In the genomic region with DNA sequence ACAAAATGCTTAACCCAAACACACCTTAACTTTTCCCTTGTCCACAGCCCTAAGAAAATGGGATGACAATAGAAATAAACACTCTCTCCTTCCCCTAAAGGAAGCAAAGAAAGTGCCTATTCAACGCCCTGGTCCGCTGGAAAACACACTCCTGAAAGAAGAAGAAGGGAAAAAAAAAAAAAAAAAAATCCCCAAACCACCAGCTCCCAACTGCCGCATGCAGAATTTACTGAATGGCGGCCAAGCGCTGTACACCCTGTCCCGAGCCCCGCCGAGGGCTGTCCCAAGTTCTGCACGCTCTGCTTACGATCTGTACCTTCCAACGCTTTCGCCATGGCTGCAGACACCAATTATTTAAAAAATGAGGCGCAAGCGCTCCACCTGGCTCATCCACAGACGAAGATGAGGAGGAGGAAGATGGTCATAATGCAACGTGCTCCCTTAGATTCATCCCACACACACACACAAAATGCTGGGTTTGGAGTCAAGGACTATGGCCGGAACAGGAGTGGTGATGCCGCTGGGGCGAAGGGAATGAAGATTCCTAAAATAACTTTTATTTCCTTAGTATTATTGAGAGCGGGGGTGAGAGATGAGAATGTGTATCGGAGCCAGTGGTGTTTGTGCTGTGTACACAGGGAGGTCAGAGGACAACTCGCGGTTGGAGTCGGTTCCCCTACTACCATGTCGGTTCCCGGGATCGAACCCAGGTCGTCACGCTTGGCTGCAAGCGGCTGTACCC, we compare ENCODE assay signal across 7 mouse cellular contexts. TPM values are rescaled to one million over a fixed set of nuclear protein-coding genes. Genes with fewer than 3 reads are reported as not detected.
DNase-seq lines count a peak whose midpoint lies in the region; ATAC-seq and TF ChIP-seq lines count a peak whose summit lies in the region.

No protein-coding gene starts in this region.

- H3K27me3 ChIP-seq in E14TG2a.4 (ENCODE audit: insufficient read depth, low read length), result no peaks in the 10 kb centered on the region
- H3K27me3 ChIP-seq in embryonic facial prominence, embryonic 15.5 days, result no peaks in the 10 kb centered on the region

- H3K4me1 ChIP-seq in E14TG2a.4 (replicated peaks; ENCODE audit: low read depth, low read length), result peaks cover 78% of the 10 kb centered on the region
- peaks cover 11% of the 10 kb centered on the region for H3K4me1 ChIP-seq in embryonic facial prominence, embryonic 15.5 days

- H3K27ac ChIP-seq in embryonic facial prominence, embryonic 15.5 days (replicated peaks), result peak overlapping the region; percentile 82

- H3K4me3 ChIP-seq in E14TG2a.4 (replicated peaks; ENCODE audit: low read length), result peak overlapping the region; percentile 94
- H3K4me3 ChIP-seq in embryonic facial prominence, embryonic 15.5 days (replicated peaks), result peak overlapping the region; percentile 90

- H3K36me3 ChIP-seq in E14TG2a.4 (ENCODE audit: insufficient read depth, low read length), result peaks cover 17% of the 10 kb centered on the region
- no peaks in the 10 kb centered on the region for H3K36me3 ChIP-seq in embryonic facial prominence, embryonic 15.5 days

- intact Hi-C loops in heart, postnatal 14 days (cut with DNase I), result loop anchor here (2.0 kb wide), 1 partner anchor 38 kb away; no protein-coding TSS in a partner anchor

- WGBS in embryonic facial prominence, embryonic 15.5 days, result 4% methylated on average over 30 of the region's 30 CpGs

- TF ChIP-seq CTCF in E14TG2a.4 (conservative IDR thresholded peaks at IDR 0.05; ENCODE audit: low read length), result no peak

- peak overlapping the region; percentile 77 for H3K4me2 ChIP-seq in embryonic facial prominence, embryonic 15.5 days (replicated peaks)

- peak overlapping the region; percentile 66 for H3K9ac ChIP-seq in embryonic facial prominence, embryonic 15.5 days

- ATAC-seq in embryonic facial prominence, embryonic 15.5 days (ENCODE audit: insufficient number of reproducible peaks, low FRiP score, low TSS enrichment, low read depth), result no peak

- peak; percentile 21 to 42 for DNase-seq in adrenal gland, adult 18-20 months (ENCODE audit: low spot score in 2 of 2)
- DNase-seq in heart, postnatal 14 days, result peak; percentile 51 to 53
- peak; percentile 43 to 60 for DNase-seq in layer of hippocampus, postnatal 10 days (ENCODE audit: low spot score in 2 of 2)
- peak; percentile 54 for DNase-seq in lung, postnatal 14 days
- peak; percentile 32 for DNase-seq in skeletal muscle tissue, adult 2 months (ENCODE audit: low read depth, low spot score)

- H3K9me3 ChIP-seq in E14TG2a.4 (ENCODE audit: low read length), result no peaks in the 10 kb centered on the region
- H3K9me3 ChIP-seq in embryonic facial prominence, embryonic 15.5 days (replicated peaks), result no peaks in the 10 kb centered on the region

RNA-seq across cellular contexts. Expression of gene Fkbp5, which starts 32.5 kb away (rescaled TPM):
- total RNA-seq in adrenal gland, adult 18-20 months (2021), result 100 to 1,000 TPM; 111 to 112 TPM
- 35.8 and 36.5 TPM in 2 replicates for polyA plus RNA-seq in embryonic facial prominence, embryonic 15.5 days (2015; fragmentation: Nextera tagmentation; extraction: Ambion mirVana)
- total RNA-seq in heart, postnatal 14 days (2021), result 10 to 100 TPM; 36.9 to 41.0 TPM
- total RNA-seq in layer of hippocampus, postnatal 10 days (2021), result 10 to 100 TPM; 42.8 to 45.6 TPM

RNA-seq across cellular contexts. Expression of gene Armc12, which starts 45.7 kb away (rescaled TPM):
- total RNA-seq in adrenal gland, adult 18-20 months (2021), result not detected
- polyA plus RNA-seq in embryonic facial prominence, embryonic 15.5 days (2015; fragmentation: Nextera tagmentation; extraction: Ambion mirVana), result not detected in 2 replicates
- total RNA-seq in heart, postnatal 14 days (2021), result not detected
- total RNA-seq in layer of hippocampus, postnatal 10 days (2021), result not detected
